Mouse (Mus musculus) hematopoietic stem cell, adult 5-6 weeks (primary cell): ENCODE data around the gene Iars. TPM values are rescaled to one million over a fixed set of nuclear protein-coding genes. Genes with fewer than 3 reads are reported as not detected.

Source experiments
- ATAC-seq, 2 experiments: fragments of 125-278 bp in 1 of 2; replicated peaks in 1 of 2; 2 replicates each; pipeline ENCODE4 v1.8.0; 2016 to 2017; ENCODE audit warnings: inconsistent platforms in 2 of 2, mild to moderate bottlenecking in 2 of 2, moderate number of reproducible peaks in 2 of 2, low read depth in 1 of 2, moderate TSS enrichment in 1 of 2; ENCODE audit not compliant: low FRiP score in 2 of 2, poor library complexity in 2 of 2, severe bottlenecking in 2 of 2, insufficient read depth in 1 of 2, low TSS enrichment in 1 of 2
- total RNA-seq: library from RNA; stranded (forward); fragments of 172-1452, 232-1000 nt; gene quantifications from 2 replicates; pipeline ENCODE4 v1.2.3, GENCODE M21; 2017

The Iars gene
- total RNA-seq: 52.3 and 63.5 TPM in 2 replicates

DNA sequence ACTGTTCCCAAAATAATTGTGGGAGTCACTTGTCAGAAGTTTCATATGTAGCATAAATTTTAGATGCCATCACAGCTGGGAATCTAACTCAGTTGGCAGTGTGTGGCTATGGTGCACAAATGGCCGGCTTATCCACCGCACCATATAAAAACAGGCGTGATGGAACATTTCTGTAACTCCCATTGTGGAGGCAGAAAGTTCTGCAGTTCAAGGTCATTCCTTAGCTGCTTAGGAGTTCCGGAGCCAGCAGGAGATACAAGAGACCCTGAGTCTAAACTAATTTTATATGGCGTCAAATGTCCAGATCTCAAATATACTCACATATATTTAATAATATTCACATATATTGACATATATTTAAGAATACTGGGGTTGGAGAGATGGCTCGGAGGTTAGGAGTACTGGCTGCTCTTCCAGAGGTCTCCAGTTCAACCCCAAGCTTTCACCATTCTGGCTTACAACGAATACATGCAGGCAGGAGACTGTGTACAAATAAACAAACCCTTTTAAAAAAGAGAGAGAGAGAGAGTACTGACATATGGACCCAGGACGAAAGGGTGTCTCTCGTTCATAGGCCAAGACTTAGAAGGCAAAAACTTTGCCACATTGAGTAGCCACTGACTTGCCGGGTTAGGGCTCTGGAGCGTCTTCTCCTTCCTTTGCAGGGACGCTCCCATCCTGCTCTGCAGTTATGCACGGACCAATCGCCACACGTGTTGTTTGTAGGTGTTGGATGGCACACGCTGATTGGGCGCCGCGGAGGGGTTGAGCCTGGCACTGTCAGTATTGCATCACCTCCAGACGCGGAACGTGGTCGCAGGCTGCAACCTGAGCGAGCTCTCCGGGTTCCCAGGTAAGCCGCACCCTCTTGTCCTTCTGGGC, at the start of gene Iars:
Gene Iars, plus strand, starts transcription at position 750 of the 882 bp plus-strand sequence.
- ATAC-seq: peak; percentile 100

DNA sequence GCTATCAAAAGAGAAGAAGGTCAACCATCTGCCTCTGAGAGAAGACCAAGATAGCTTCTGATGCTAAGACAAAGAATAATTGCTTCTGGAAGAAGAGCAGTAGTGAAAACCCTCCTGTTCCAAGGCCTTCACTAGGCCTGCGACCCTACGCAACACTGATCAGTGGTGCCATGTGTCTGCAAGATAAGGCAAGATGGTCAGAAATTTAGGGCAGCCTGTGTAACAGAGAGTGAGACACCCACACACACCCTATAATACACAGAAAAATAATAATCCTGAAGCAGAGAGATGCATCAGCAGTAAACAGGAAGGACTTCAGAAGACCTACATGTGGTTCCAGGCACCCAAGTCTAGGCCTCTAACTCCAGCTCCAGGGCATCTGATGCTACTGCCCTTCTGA, 41.9 kb upstream of the Iars start:
- ATAC-seq: no peak

DNA sequence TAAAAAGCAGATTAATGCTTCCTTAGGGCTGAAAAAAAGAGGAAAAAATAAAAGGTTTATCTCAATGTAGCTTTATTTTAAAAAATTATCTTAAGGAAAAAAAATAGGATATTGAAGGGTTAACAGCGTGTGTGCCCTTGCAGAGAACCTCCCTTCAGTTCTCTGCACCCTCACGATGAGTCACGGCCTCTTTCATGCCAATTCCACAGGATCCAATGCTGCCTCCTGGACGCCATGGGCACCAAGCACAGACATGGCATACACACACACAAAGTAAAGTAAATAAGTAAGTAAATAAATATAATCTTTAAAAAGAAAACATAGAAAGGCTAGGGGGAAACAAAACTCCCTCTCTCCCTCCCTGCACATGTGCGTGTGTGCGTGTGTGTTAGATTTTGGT, 39.2 kb upstream of the Iars start:
- ATAC-seq: no peak

DNA sequence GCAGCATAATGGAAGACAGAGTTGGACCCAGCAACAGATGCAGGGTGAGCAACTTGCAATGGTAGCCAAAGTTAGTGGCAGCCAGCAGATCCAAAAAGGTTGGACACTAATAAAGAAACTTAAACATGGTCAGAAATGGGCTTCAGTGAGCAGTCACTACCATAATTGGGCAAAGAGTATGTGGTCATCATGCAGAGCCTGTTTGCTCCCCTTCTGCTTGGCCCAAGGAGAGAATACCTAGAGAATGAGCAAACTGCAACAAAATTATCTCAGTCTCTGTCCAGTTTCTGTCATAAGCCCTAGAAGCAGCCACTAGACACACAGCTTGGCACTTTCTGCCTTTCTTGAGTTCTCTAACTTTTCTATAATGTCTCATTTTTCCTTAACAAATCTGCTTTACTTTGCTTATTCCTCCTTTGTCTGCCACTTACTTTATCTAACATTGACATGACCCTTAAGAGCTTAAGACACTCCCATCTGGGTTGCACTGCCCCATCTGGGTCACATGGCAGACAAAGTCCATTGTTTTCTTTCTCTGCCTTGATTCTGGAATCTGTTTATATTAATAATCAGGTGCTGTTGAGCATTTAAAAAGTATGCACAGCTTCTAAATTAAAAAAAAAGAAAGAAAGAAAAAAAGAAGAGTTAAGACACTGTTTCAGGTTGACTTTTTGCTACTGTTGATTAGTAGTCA, 38.1 kb upstream of the Iars start:
- no peak for ATAC-seq

DNA sequence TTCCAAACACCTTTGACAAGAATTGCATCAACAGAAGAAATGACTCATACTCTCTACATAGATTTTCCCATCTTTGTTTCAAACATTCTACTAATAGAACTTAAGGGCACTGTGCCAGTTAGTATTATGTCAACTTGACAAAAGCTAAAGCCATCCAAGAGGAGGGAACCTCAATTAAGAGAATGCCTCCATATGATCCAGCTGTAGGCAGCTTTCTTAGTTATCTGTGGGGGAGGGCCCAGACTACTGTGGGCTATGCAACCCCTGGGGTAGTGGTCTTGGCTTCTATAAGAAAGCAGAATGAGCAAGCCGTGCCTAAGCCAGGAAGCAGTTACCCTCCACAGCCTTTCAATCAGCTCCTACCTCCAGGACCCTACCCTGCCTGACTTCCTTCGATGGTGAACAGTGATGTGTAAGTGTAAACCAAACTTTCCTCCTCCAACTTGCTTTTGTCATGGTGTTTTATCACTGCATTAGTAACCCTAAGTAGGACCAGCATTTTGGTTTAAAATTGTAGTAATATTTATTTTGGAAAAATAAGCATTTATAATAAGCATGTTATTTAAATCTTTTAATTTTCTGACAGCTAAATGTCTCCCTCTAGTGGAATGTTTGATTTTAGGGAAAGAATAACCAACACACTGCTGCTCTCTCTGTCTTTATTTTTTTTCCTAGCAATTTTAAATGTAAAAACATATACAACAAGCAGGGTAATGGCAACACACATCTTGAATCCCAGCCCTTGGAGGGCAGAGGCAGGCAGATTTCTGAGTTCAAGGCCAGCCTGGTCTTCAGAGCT, 37.0 kb upstream of the Iars start:
- ATAC-seq: no peak

DNA sequence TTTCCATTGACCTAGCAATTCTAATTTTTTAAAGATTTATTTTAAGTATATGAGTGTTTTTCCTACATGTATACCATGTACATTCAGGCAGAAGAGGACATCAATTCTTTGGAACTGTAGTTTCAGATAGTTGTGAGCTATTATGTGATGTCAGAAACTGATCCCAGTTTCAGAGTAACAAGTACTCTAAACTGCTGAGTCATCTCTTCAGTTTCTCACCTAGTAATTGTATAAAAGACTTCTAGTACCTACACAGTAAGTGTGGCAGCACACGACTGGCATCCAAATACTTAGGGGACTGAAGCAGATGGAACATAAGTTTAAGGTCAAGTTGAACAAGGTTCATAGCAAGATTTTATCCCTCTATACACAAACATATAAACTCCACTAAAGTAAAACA, 35.9 kb upstream of the Iars start:
- no peak for ATAC-seq

DNA sequence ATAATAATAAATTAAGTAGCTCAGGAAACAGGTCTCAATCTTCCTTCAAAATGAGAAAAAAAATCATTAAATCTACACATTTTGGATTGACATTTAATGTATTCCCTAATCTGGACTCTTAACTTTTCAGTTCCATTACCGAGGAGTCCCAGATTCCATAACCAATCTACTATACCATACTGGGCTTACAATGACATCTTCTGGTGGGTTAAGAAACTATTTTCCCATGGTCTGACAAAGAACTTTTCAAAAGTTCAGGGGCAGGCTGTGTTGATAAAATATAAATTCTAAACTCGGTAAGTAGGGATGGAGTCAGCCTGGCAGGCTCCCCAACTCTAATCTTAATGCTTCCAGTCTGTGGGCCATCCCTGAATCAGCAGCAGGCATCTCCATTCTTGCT, 30.8 kb upstream of the Iars start:
- no peak for ATAC-seq

DNA sequence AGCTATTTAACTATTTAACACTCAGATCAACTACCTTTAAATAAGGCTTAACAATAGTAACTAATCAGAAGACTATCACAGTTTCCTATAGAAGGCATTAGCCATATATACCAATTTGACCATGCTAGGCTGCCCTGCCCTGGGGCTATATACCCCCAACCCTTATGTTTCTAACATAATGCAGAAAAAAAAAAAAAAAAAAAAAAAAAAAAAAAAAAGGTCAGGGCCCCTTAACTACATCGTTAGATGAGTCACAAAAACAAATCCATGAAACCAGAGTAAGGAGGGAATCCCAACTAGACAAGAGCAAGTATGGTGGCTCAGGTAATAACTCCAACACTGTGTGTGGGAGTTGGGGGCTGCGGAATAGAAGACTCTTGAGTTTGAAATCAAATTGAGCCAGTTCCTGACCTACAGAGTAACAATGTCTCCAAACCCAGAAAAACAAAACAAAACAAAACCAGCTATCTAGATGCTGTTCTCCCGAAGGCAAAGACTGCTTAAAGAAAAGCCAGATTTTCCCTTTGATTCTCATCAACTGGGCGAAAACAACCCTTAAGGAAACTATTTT, 30.0 kb upstream of the Iars start:
- no peak for ATAC-seq

DNA sequence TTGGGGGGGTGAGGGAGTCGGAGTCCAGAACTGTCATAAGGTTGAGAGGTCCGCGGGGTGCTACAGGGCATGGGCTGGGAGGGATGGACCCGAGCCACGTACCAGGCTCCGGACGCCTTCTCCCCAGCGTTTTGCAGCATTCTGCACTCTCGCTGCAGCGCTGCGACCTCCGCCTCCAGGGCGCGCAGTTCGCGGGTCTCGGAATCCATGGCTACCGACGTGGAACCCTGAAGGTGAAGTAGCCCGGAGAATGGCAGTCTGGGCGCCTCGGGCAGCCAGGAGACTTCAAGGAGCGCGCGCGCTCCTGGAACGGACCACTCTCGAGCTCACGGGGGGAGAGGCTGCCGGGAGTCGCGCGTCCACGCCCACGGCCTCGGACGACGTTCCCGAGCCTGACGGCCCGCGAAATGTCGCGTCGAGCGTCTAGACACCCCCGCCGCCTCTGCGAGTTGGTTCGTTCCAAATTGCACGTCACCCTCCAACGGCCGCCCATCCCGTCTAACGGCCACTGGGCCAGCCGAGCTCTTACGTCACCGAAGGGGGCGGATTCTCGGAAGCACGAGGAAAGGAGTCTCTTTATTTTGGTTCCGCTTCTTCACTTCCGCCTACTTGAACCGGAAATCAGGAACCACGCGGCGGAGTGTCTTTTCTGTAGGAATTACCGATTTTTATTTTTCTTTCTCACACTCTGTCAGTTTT, 29.3 kb upstream of the Iars start, which contains the start of the genes Cenpp and Nol8:
Gene Cenpp, minus strand, starts transcription at position 305 of the 699 bp plus-strand sequence.
Gene Nol8, plus strand, starts transcription at position 598 of the 699 bp plus-strand sequence.
- peak; percentile 97 to 99 for ATAC-seq

DNA sequence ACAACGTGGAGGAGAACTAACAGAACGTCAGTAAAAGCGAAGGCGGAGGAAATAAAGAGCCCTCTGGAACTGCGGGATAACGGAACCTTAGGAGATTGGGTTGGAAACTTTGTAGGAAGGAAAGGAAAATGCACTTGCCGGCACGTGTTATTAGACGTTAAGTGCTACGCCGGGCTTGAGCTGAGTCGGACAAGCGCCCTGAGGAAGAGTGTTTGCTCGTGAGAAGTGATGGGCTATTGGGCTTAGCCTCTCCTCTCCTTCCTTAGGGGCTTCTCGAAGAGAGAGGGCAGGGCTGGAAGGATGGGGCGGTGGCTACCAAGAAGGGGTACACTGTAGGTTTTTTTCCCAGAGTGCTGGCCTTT, 28.7 kb upstream of the Iars start:
- ATAC-seq: peak; percentile 39 to 47

DNA sequence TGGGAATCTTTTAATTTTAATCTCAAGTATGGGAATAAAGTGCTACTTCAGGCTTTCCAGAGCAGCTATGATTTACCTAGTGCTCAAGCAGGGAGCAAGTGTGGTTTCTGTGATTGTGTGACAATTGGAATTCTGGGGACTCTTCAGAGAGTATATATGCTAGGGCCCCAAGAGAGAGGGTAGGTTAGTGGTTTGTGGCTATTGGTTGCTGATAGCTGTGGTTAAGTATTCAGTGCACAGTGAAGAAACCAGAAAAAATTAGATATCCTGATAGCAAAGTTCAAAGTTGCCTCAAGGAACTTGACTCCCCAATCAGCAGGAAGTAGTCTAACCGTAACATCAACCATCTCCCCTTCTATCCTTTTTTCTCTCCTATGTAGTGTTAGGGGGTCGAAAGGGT, 4.1 kb upstream of the Iars start:
- no peak for ATAC-seq

DNA sequence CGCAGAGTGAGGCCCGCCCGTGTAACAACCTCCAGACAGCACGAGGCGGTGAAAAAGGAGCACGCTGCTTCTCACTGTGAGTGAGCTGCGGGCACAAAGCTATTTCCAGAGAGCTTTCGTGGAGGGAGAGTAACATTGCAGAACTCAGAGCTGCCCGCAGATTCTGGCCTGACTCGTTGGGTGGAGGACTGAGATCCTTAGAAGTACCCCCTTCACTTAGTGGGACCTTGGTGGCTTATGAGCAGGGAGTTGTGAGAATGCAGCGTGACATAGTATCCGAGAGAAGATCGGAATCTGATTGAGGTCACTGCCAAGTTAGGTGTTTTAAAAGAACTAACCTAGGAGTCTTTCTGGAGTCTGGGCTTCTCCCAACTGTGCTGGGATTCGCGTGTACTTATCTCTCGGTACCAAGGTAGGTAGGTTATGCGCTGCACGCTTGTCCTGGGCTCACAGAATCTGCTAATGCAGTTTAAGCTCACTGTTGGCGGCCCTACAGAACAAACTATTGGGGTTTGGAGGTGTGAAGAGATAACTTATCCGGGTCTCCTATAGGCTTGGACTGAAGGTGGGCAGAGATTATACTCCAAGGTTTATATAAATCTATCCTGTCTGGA, 440 bp downstream of the Iars start:
- ATAC-seq: peak in 1 of 2 experiments; percentile 28; a peak in 2 of 4 replicates

DNA sequence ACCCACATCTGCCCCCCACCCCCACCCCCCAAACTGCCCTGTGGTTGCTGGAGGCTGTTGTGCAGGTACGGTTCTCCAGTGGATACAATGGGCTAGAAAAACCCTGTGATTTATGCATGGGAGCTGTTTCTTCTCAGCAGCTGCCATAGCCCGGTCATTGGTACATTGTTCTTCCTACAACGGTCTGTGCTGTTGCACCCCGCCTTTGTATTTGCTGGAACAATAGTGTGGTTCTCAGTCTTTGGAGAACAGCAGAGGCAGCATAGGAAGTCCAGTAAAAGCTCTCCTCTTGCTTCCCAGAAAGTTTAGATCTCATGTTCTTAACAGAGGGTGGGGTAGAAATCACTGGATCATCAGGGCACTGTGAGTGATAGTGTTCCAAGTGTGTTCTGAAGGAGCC, 2.4 kb downstream of the Iars start:
- ATAC-seq: no peak

DNA sequence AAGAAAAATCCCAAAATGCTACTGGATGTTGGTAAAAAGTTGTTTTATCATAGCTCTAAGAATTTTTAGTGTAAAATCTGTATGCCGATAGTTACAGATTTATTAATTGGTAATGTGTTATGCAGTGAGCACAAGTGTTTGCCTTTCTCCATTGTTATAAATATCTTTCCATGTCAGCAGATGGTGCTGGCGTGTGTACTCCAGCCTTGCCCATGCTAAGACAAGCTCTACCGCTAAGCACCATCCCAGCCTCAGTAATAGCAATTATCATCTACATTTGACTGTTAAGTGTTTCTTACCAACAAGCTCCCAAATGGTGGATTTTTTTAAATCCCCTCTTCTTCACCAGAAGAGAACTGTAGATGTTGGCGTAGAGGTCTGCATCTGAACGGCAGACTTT, 9.2 kb downstream of the Iars start:
- no peak for ATAC-seq

DNA sequence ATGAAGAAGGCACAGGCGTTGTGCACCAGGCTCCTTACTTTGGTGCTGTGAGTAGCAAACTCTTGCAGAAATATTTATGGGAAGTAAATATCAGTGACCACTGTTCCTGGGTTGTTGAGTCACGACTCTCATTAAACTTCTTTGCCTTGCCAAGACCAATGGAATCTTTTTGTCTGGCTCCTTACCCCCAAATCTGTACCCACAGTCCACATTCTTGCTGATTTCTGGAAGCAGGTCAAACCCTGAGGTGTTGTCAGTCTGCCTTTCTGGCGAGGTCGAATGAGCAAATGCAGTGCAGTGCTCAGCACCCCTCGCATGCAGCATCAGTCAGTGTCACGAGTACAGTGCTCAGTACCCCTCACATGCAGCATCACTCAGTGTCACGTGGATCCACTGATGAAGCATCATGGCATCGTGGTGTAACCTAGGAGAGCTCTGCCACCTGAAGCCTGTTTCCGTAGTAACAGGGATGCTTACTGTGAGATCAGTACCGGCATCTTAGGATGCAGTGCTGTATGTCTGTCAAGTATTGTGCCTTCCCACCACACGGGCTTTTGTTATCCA, 21.4 kb downstream of the Iars start:
- ATAC-seq: no peak

DNA sequence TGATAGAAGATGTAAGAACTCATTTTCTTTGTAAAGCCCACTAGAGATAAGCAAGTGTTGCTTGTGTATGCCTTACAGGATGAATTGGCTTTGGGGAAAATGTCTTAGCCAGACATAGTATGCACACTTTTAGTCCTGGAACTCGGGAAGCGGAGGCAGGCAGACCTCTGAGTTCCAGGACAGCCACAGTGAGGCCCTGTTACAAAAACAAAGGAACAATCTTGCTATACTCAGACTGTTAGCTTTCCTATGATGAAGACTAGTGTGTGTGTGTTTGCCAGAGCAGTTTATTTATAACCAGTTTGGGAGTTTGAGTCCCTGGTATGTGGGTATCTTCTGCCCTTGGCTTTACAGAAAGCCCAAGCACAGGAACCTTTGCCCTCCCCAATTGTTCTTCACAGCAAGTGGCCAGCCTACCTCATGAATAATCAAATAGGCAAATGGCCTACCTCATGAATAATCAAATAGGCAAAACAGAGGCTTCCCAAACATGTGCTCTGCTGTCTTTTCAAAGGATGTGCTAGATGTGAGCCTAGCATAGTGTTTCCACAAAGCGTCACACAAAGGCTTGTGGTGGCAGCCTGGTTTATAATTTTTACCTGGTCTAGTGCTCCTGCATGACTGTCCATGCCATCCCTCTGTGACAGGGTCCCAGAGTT, 24.3 kb downstream of the Iars start:
- ATAC-seq: no peak
